Mouse (Mus musculus) CD8-positive naive resting alpha-beta T cell, adult 2 months (primary cell): ENCODE measurements around the gene Ccdc33.

Source experiments
- DNase-seq, 2 experiments: peaks; one replicate each; pipeline ENCODE4 v3.0.0; 2022; ENCODE audit warnings: low read depth in 2 of 2, low spot score in 2 of 2

The Ccdc33 gene

GRCm38 (mm10) chr9:58049861-58050260 is 68.8 kb downstream of the Ccdc33 start:
- no peak for DNase-seq

- DNase-seq = no peak
These were observed 69.4 kb downstream of the Ccdc33 start for GRCm38 (mm10) chr9:58049186-58049585.

GRCm38 (mm10) chr9:58048621-58049020 is 70.0 kb downstream of the Ccdc33 start:
- DNase-seq = no peak

- DNase-seq = no peak
These were observed 71.6 kb downstream of the Ccdc33 start for GRCm38 (mm10) chr9:58047061-58047460.

- DNase-seq = no peak
These were observed 73.0 kb downstream of the Ccdc33 start for GRCm38 (mm10) chr9:58045646-58046045.

- no peak for DNase-seq
These were observed 73.8 kb downstream of the Ccdc33 start for GRCm38 (mm10) chr9:58044828-58045227.

- DNase-seq = no peak
These were observed 75.1 kb downstream of the Ccdc33 start for GRCm38 (mm10) chr9:58043496-58044017.

- DNase-seq = no peak
These were observed 76.2 kb downstream of the Ccdc33 start for GRCm38 (mm10) chr9:58042391-58042790.

- DNase-seq = no peak
These were observed 77.6 kb downstream of the Ccdc33 start for GRCm38 (mm10) chr9:58040977-58041376.

GRCm38 (mm10) chr9:58038500-58039168 is 80.0 kb downstream of the Ccdc33 start:
- peak; percentile 36 to 50 for DNase-seq

- no peak for DNase-seq
These were observed 81.7 kb downstream of the Ccdc33 start for GRCm38 (mm10) chr9:58036961-58037360.

- no peak for DNase-seq
These were observed 82.5 kb downstream of the Ccdc33 start for GRCm38 (mm10) chr9:58035951-58036698.

- no peak for DNase-seq
These were observed 83.1 kb downstream of the Ccdc33 start for GRCm38 (mm10) chr9:58035519-58035918.

GRCm38 (mm10) chr9:58031895-58032294 is 86.7 kb downstream of the Ccdc33 start:
- DNase-seq = no peak

GRCm38 (mm10) chr9:58029635-58030034 is 89.0 kb downstream of the Ccdc33 start:
- DNase-seq = no peak

GRCm38 (mm10) chr9:58028841-58029240 is 89.8 kb downstream of the Ccdc33 start:
- no peak for DNase-seq

GRCm38 (mm10) chr9:58027426-58028180 is 91.0 kb downstream of the Ccdc33 start:
- DNase-seq = no peak

GRCm38 (mm10) chr9:58025995-58026394 is 92.6 kb downstream of the Ccdc33 start:
- no peak for DNase-seq

GRCm38 (mm10) chr9:58018385-58018784 is 100.2 kb downstream of the Ccdc33 start:
- DNase-seq = no peak

GRCm38 (mm10) chr9:58016962-58017361 is 101.7 kb downstream of the Ccdc33 start:
- no peak for DNase-seq

GRCm38 (mm10) chr9:58015856-58016255 is 102.8 kb downstream of the Ccdc33 start:
- DNase-seq = no peak
